ENCODE assay signal across 20 mouse cellular contexts in the genomic region with DNA sequence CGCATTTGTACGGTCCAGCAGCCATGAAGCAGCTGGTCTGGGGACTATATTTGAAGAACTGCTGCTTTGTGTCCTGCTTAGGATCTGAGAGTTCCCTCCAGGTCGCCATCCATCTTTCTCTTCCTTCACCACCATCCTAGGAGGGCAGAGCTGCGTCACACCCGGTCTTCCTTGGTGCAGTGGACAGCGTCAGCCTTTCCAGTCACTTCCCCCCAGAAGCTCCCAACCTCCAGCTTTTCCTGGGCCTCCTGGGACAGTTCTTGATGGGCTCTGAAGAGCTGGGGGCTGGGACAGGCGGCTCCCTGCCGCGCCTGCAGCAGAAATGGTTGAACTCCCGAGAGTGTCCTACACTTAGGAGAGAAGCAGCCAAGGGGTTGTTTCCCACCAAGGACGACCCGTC. TPM values are rescaled to one million over a fixed set of nuclear protein-coding genes. Genes with fewer than 3 reads are reported as not detected.
DNase-seq lines count a peak whose midpoint lies in the region; ATAC-seq and TF ChIP-seq lines count a peak whose summit lies in the region.
"Had no signal": no experiment of that assay in that cellular context is flagged by ENCODE, and none has a peak within 500 bp of the region (broad histone marks: within the 10 kb centered on the region; RNA-seq: fewer than 3 reads in every experiment).

No protein-coding gene starts in this region.

- H3K36me3 ChIP-seq in intestine, embryonic 16.5 days (ENCODE audit: control insufficient read depth, insufficient read depth, low read length): no peaks in the 10 kb centered on the region; the same call in 1 of the 2 replicates
- no peaks in the 10 kb centered on the region for H3K36me3 ChIP-seq in intestine, embryonic 15.5 days
- H3K36me3 ChIP-seq in G1E (replicated peaks): peaks cover 48% of the 10 kb centered on the region
- H3K36me3 ChIP-seq in liver, embryonic 11.5 days (ENCODE audit: control insufficient read depth, insufficient read depth, low read length): no peaks in the 10 kb centered on the region
- H3K36me3 ChIP-seq in megakaryocyte, embryonic 14.5 days (replicated peaks; ENCODE audit: low read length): peaks cover 14% of the 10 kb centered on the region
- H3K36me3 ChIP-seq: embryonic facial prominence, embryonic 12.5 days; heart, embryonic 12.5 days; hindbrain, embryonic 10.5 days; limb, embryonic 10.5 days; lung, embryonic 15.5 days; neural tube, embryonic 13.5 days had no signal

- peak; percentile 10; the same call in 1 of the 2 replicates for ATAC-seq in intestine, embryonic 16.5 days
- ATAC-seq in intestine, embryonic 15.5 days: no peak
- no peak for ATAC-seq in G1E (ENCODE audit: extremely low read depth, insufficient number of reproducible peaks, low FRiP score, poor library complexity, severe bottlenecking)
- no peak for ATAC-seq in liver, embryonic 11.5 days (replicated peaks; ENCODE audit: low FRiP score)
- ATAC-seq: activated CD4-positive, CD25-positive, alpha-beta regulatory T cell, adult 4 months had no signal

- H3K27me3 ChIP-seq in intestine, embryonic 16.5 days (replicated peaks; ENCODE audit: control insufficient read depth, insufficient read depth, low read length): no peaks in the 10 kb centered on the region
- no peaks in the 10 kb centered on the region for H3K27me3 ChIP-seq in intestine, embryonic 15.5 days (replicated peaks)
- H3K27me3 ChIP-seq in G1E (ENCODE audit: insufficient read depth, low read length): no peaks in the 10 kb centered on the region
- H3K27me3 ChIP-seq in liver, embryonic 11.5 days (replicated peaks; ENCODE audit: control insufficient read depth, insufficient read depth, low read length): no peaks in the 10 kb centered on the region; the same call in 1 of the 2 replicates
- no peaks in the 10 kb centered on the region for H3K27me3 ChIP-seq in megakaryocyte, embryonic 14.5 days (replicated peaks)
- H3K27me3 ChIP-seq in cerebellum, adult 2 months (ENCODE audit: control insufficient read depth, insufficient read depth, low read length): no peaks in the 10 kb centered on the region
- H3K27me3 ChIP-seq: embryonic facial prominence, embryonic 12.5 days; heart, embryonic 12.5 days; lung, embryonic 15.5 days; neural tube, embryonic 13.5 days had no signal

- WGBS in intestine, embryonic 16.5 days: 58% methylated on average over 10 of the region's 12 CpGs
- 60% methylated on average over 12 of the region's 12 CpGs for WGBS in intestine, embryonic 15.5 days
- WGBS in liver, embryonic 11.5 days: 40% methylated on average over 10 of the region's 12 CpGs
- WGBS in cerebellum, adult 2 months: 67% methylated on average over 12 of the region's 12 CpGs

- H3K9ac ChIP-seq in intestine, embryonic 16.5 days (ENCODE audit: low read depth, low read length): no peak overlapping the region
- no peak overlapping the region for H3K9ac ChIP-seq in intestine, embryonic 15.5 days
- no peak overlapping the region for H3K9ac ChIP-seq in liver, embryonic 11.5 days (ENCODE audit: low read depth, low read length)
- H3K9ac ChIP-seq: embryonic facial prominence, embryonic 12.5 days; heart, embryonic 12.5 days; lung, embryonic 15.5 days; neural tube, embryonic 13.5 days had no signal

- peak overlapping the region; percentile 66; the same call in 1 of the 2 replicates for H3K27ac ChIP-seq in intestine, embryonic 16.5 days (ENCODE audit: low read length)
- no peak overlapping the region for H3K27ac ChIP-seq in intestine, embryonic 15.5 days
- H3K27ac ChIP-seq in liver, embryonic 11.5 days (ENCODE audit: low read depth, low read length): no peak overlapping the region
- H3K27ac ChIP-seq in cerebellum, adult 2 months (ENCODE audit: insufficient read depth, low read length): no peak overlapping the region
- H3K27ac ChIP-seq: embryonic facial prominence, embryonic 12.5 days; hindbrain, embryonic 10.5 days; limb, embryonic 10.5 days; lung, embryonic 15.5 days; neural tube, embryonic 13.5 days had no signal

- no peaks in the 10 kb centered on the region; the same call in 1 of the 2 replicates for H3K9me3 ChIP-seq in intestine, embryonic 16.5 days (ENCODE audit: control insufficient read depth, low read length)
- H3K9me3 ChIP-seq in intestine, embryonic 15.5 days: no peaks in the 10 kb centered on the region
- peaks cover 29% of the 10 kb centered on the region for H3K9me3 ChIP-seq in G1E (replicated peaks)
- H3K9me3 ChIP-seq in liver, embryonic 11.5 days (ENCODE audit: control insufficient read depth, low read length): no peaks in the 10 kb centered on the region
- peaks cover 10% of the 10 kb centered on the region for H3K9me3 ChIP-seq in megakaryocyte, embryonic 14.5 days
- H3K9me3 ChIP-seq: embryonic facial prominence, embryonic 12.5 days; limb, embryonic 10.5 days; lung, embryonic 15.5 days had no signal

- DNase-seq in G1E (ENCODE audit: low spot score): no peak
- DNase-seq in liver, embryonic 11.5 days (ENCODE audit: low spot score): no peak
- DNase-seq in cerebellum, adult 2 months: no peak
- DNase-seq in T-cell, adult 2 months (ENCODE audit: low spot score): no peak
- DNase-seq in thymus, adult 18-20 months: no peak
- DNase-seq: adrenal gland, postnatal 36 days; gastrocnemius, postnatal 36 days; kidney, adult 18-20 months; kidney, postnatal 36 days; thymus, postnatal 4 days had no signal

- no peak overlapping the region for H3K4me3 ChIP-seq in intestine, embryonic 16.5 days (ENCODE audit: low read length)
- no peak overlapping the region for H3K4me3 ChIP-seq in intestine, embryonic 15.5 days (replicated peaks)
- peak overlapping the region; percentile 66; the same call in 1 of the 2 replicates for H3K4me3 ChIP-seq in G1E (ENCODE audit: low read depth, low read length)
- H3K4me3 ChIP-seq in liver, embryonic 11.5 days (ENCODE audit: low read depth, low read length): no peak overlapping the region
- peak overlapping the region; percentile 77 for H3K4me3 ChIP-seq in megakaryocyte, embryonic 14.5 days (replicated peaks)
- no peak overlapping the region for H3K4me3 ChIP-seq in cerebellum, adult 2 months (replicated peaks; ENCODE audit: insufficient read depth, low read depth, low read length)
- H3K4me3 ChIP-seq: embryonic facial prominence, embryonic 12.5 days; heart, embryonic 12.5 days; hindbrain, embryonic 10.5 days; limb, embryonic 10.5 days; lung, embryonic 15.5 days; neural tube, embryonic 13.5 days had no signal

- no peak for TF ChIP-seq POLR2A in cerebellum, adult 2 months (IDR thresholded peaks at IDR 0.05; ENCODE audit: borderline replicate concordance, insufficient read depth, low read length)

- no peak overlapping the region for H3K4me2 ChIP-seq in intestine, embryonic 16.5 days (ENCODE audit: low read depth, low read length)
- no peak overlapping the region for H3K4me2 ChIP-seq in intestine, embryonic 15.5 days (replicated peaks)
- peak overlapping the region; percentile 15 for H3K4me2 ChIP-seq in liver, embryonic 11.5 days
- H3K4me2 ChIP-seq: embryonic facial prominence, embryonic 12.5 days; heart, embryonic 12.5 days; lung, embryonic 15.5 days; neural tube, embryonic 13.5 days had no signal

- peaks cover 22% of the 10 kb centered on the region for H3K4me1 ChIP-seq in intestine, embryonic 16.5 days (ENCODE audit: control insufficient read depth, insufficient read depth, low read length)
- H3K4me1 ChIP-seq in intestine, embryonic 15.5 days (replicated peaks): peaks cover 11% of the 10 kb centered on the region
- peaks cover 41% of the 10 kb centered on the region for H3K4me1 ChIP-seq in G1E (ENCODE audit: insufficient read depth, low read depth, low read length)
- H3K4me1 ChIP-seq in liver, embryonic 11.5 days (replicated peaks; ENCODE audit: control insufficient read depth, insufficient read depth, low read length): peaks cover 6% of the 10 kb centered on the region; the same call in 1 of the 2 replicates
- H3K4me1 ChIP-seq in megakaryocyte, embryonic 14.5 days: peaks cover 28% of the 10 kb centered on the region
- H3K4me1 ChIP-seq in cerebellum, adult 2 months (ENCODE audit: control insufficient read depth, insufficient read depth, low read length): peaks cover 19% of the 10 kb centered on the region
- H3K4me1 ChIP-seq: lung, embryonic 15.5 days had no signal

- no peak for TF ChIP-seq CTCF in G1E (IDR thresholded peaks at IDR 0.05; ENCODE audit: low read depth, low read length)
- TF ChIP-seq CTCF in cerebellum, adult 2 months (IDR thresholded peaks at IDR 0.05; ENCODE audit: borderline replicate concordance, insufficient read depth, low read depth, low read length): no peak

RNA-seq across cellular contexts. Expression of gene Coro2a, which starts 27.2 kb away (rescaled TPM):
- 99.8 and 112 TPM in 2 replicates for polyA plus RNA-seq in intestine, embryonic 16.5 days (2015; fragmentation: Nextera tagmentation; extraction: Ambion mirVana)
- 66.0 and 68.3 TPM in 2 replicates for polyA plus RNA-seq in intestine, embryonic 15.5 days (2015; fragmentation: Nextera tagmentation; extraction: Ambion mirVana)
- total RNA-seq in G1E (2014; fragmentation: Nextera tagmentation) (148 and 158 TPM in 2 replicates), G1E (2017) (79.5 and 79.6 TPM in 2 replicates)
- polyA plus RNA-seq in G1E (2012): 480 and 501 TPM in 2 replicates
- polyA plus RNA-seq in liver, embryonic 11.5 days (2014; fragmentation: Nextera tagmentation; extraction: Ambion mirVana): 4.8 and 5.7 TPM in 2 replicates
- 29.8 and 31.3 TPM in 2 replicates for polyA plus RNA-seq in megakaryocyte, embryonic 14.5 days (2012; ENCODE audit: insufficient read depth, low replicate concordance)
- 26.6 and 28.8 TPM in 2 replicates for polyA plus RNA-seq in cerebellum, adult 2 months (2012; rRNA removed)

RNA-seq across cellular contexts. Expression of gene Trim14, which starts 38.9 kb away (rescaled TPM):
- polyA plus RNA-seq in intestine, embryonic 16.5 days (2015; fragmentation: Nextera tagmentation; extraction: Ambion mirVana): 14.8 and 15.2 TPM in 2 replicates
- 11.4 and 12.6 TPM in 2 replicates for polyA plus RNA-seq in intestine, embryonic 15.5 days (2015; fragmentation: Nextera tagmentation; extraction: Ambion mirVana)
- total RNA-seq in G1E (2014; fragmentation: Nextera tagmentation) (13.0 and 18.7 TPM in 2 replicates), G1E (2017) (18.2 and 19.5 TPM in 2 replicates)
- polyA plus RNA-seq in G1E (2012): 25.9 and 27.2 TPM in 2 replicates
- 13.9 and 15.6 TPM in 2 replicates for polyA plus RNA-seq in liver, embryonic 11.5 days (2014; fragmentation: Nextera tagmentation; extraction: Ambion mirVana)
- 2.0 and 8.1 TPM in 2 replicates for polyA plus RNA-seq in megakaryocyte, embryonic 14.5 days (2012; ENCODE audit: insufficient read depth, low replicate concordance)
- 0.69 and 1.1 TPM in 2 replicates for polyA plus RNA-seq in cerebellum, adult 2 months (2012; rRNA removed)

Comparison
In these comparisons a context has a peak if more than half of its experiments do, and no peak if none do; other contexts are left out.
1. H3K4me3 ChIP-seq: peak in G1E (single experiment) and megakaryocyte, embryonic 14.5 days (single experiment); none in intestine, embryonic 16.5 days (single experiment), intestine, embryonic 15.5 days (single experiment), liver, embryonic 11.5 days (single experiment) and cerebellum, adult 2 months (single experiment).